Mouse (Mus musculus) liver, adult 2 months (tissue): Measurements from ENCODE around the gene Ubtd1.

Experiments used
- CTCF ChIP-seq: fragments of 200-500 bp; IDR thresholded peaks from 2 replicates; pipeline ENCODE4 v1.5.1; 2011; ENCODE audit warnings: low read depth, low read length, control low read depth
- POLR2A ChIP-seq: fragments of 200-500 bp; IDR thresholded peaks from 2 replicates; pipeline ENCODE4 v1.6.1; 2011; ENCODE audit warnings: low read length, control low read depth; ENCODE audit not compliant: insufficient read depth; ENCODE audit errors: extremely low read depth

DNA sequence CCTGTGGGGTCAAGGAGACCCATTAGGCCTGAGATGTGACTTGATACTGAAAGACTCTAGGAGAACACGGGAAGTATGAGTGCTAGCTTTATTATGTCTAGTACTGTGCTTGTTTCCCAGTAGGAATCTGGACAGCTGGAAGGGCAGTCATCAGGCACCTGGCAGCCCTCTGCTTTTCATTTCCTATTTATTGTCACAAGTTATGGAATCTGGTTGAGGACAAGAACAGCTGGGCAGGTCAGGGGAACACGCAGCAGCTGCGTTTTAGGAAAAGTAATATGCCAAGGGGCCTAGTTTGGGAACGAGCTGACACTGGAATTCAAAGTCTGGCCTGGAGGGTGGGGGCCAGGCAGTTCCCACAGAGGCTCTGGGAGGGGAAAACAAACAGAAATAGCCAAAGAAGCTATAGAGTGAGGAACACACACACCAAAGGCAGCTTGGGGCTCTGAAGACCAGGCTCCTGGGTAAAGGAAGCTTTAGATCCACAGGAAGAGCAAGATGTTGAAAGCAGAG is 18.9 kb downstream of the Ubtd1 start:
- no peak for TF ChIP-seq CTCF
- no peak for TF ChIP-seq POLR2A
